Comparison of ENCODE assay signal across 9 mouse cellular contexts in the genomic region with DNA sequence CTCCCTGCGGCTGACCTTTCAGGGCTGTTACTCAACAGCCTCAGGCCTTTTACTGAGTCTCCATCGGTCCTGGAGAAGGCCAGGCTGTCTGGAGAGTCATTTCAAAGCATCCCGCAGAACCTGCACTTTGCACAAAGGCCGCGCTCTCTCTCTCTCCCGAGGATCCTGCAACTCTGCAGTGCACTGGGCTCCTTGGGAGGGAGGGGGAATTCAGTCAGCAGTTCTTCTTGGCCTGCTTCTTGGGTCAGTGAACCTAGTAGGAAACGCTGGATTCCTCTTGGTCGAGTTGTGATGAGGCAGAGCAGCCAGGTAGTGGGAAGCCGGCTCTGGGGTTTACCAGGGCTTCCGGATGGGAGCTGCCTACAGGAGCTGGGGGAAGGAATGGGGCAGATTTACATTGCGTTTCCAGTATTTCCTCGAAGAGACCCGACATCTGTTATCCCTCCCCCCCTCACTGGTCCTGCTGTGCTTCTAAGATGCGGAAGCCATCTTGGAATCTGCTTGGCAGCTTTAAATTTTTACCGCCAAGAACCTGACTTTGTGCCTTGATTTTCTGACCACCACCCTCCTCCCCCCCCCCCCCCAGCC. TPM values are rescaled to one million over a fixed set of nuclear protein-coding genes. Genes with fewer than 3 reads are reported as not detected.
A peak's percentile ranks its signal among the peaks of the same experiment; 100 is the strongest.
DNase-seq lines count a peak whose midpoint lies in the region; ATAC-seq lines count a peak whose summit lies in the region.
"Had no signal": no experiment of that assay in that cellular context is flagged by ENCODE, and none has a peak within 500 bp of the region (broad histone marks: within the 10 kb centered on the region; RNA-seq: fewer than 3 reads in every experiment).

No protein-coding gene starts in this region.

- DNase-seq in heart, embryonic 10.5 days (ENCODE audit: low spot score): no peak
- DNase-seq in heart, adult 18-20 months: no peak
- DNase-seq in kidney, postnatal 25 days: peak; percentile 55 to 81
- no peak for DNase-seq in right cerebral cortex, postnatal 36 days (ENCODE audit: low spot score in 2 of 2)
- no peak for DNase-seq in heart, postnatal 25 days (ENCODE audit: low spot score)
- no peak for DNase-seq in left cerebral cortex, adult 11 months (ENCODE audit: low spot score)
- DNase-seq: left cerebral cortex, postnatal 4 days had no signal

- H3K9ac ChIP-seq in forebrain, embryonic 16.5 days (replicated peaks; ENCODE audit: low read depth, low read length): no peak overlapping the region
- H3K9ac ChIP-seq in neural tube, embryonic 14.5 days (replicated peaks; ENCODE audit: low read depth, low read length): 0 out of 2 replicates have a peak overlapping the region, but pooled peaks have one; percentile 26

- peaks cover 10% of the 10 kb centered on the region for H3K4me1 ChIP-seq in heart, embryonic 10.5 days
- H3K4me1 ChIP-seq in forebrain, embryonic 16.5 days (replicated peaks; ENCODE audit: control insufficient read depth, insufficient read depth, low read length): peaks cover 4% of the 10 kb centered on the region
- no peaks in the 10 kb centered on the region for H3K4me1 ChIP-seq in neural tube, embryonic 14.5 days (ENCODE audit: control insufficient read depth, insufficient read depth, low read length)

- H3K36me3 ChIP-seq in heart, embryonic 10.5 days: no peaks in the 10 kb centered on the region
- no peaks in the 10 kb centered on the region for H3K36me3 ChIP-seq in forebrain, embryonic 16.5 days (ENCODE audit: control insufficient read depth, insufficient read depth)
- H3K36me3 ChIP-seq in neural tube, embryonic 14.5 days (ENCODE audit: control insufficient read depth, insufficient read depth, low read length): no peaks in the 10 kb centered on the region

- intact Hi-C loops in heart, postnatal 25 days (cut with DNase I): no loop called here

- peak overlapping the region; percentile 65 for H3K27ac ChIP-seq in heart, embryonic 10.5 days
- no peak overlapping the region for H3K27ac ChIP-seq in forebrain, embryonic 16.5 days (ENCODE audit: low read length)
- H3K27ac ChIP-seq in neural tube, embryonic 14.5 days (ENCODE audit: low read depth, low read length): no peak overlapping the region

- 38% methylated on average over 15 of the region's 15 CpGs for WGBS in heart, embryonic 10.5 days
- WGBS in forebrain, embryonic 16.5 days: 31% methylated on average over 15 of the region's 15 CpGs
- WGBS in neural tube, embryonic 14.5 days: 32% methylated on average over 15 of the region's 15 CpGs

- ATAC-seq in forebrain, embryonic 16.5 days: no peak
- ATAC-seq in neural tube, embryonic 14.5 days (ENCODE audit: low read depth): peak; percentile 51; the same call in 1 of the 2 replicates

- H3K4me3 ChIP-seq in heart, embryonic 10.5 days: no peak overlapping the region
- no peak overlapping the region for H3K4me3 ChIP-seq in forebrain, embryonic 16.5 days (replicated peaks; ENCODE audit: low read length)
- no peak overlapping the region for H3K4me3 ChIP-seq in neural tube, embryonic 14.5 days (ENCODE audit: low read depth, low read length)

- H3K27me3 ChIP-seq in heart, embryonic 10.5 days (ENCODE audit: insufficient read depth, poor library complexity, severe bottlenecking): no peaks in the 10 kb centered on the region
- no peaks in the 10 kb centered on the region for H3K27me3 ChIP-seq in forebrain, embryonic 16.5 days (replicated peaks; ENCODE audit: control insufficient read depth, insufficient read depth, low read length)
- H3K27me3 ChIP-seq in neural tube, embryonic 14.5 days (ENCODE audit: control insufficient read depth, insufficient read depth, low read length): no peaks in the 10 kb centered on the region

- peak overlapping the region; percentile 9; the same call in 1 of the 2 replicates for H3K4me2 ChIP-seq in forebrain, embryonic 16.5 days (ENCODE audit: low read length)
- H3K4me2 ChIP-seq in neural tube, embryonic 14.5 days (ENCODE audit: low read depth, low read length): no peak overlapping the region

- H3K9me3 ChIP-seq in heart, embryonic 10.5 days: no peaks in the 10 kb centered on the region
- no peaks in the 10 kb centered on the region for H3K9me3 ChIP-seq in forebrain, embryonic 16.5 days (ENCODE audit: control insufficient read depth, low read length)
- H3K9me3 ChIP-seq in neural tube, embryonic 14.5 days (ENCODE audit: control insufficient read depth, low read length): no peaks in the 10 kb centered on the region

RNA-seq across cellular contexts. Expression of a gene that starts 56.0 kb away (rescaled TPM):
- polyA plus RNA-seq in heart, embryonic 10.5 days (2016; fragmentation: Nextera tagmentation; extraction: Ambion mirVana): 0.73 and 1.2 TPM in 2 replicates
- under 1 TPM; 0.07 to 0.08 TPM for total RNA-seq in heart, adult 18-20 months (2021)
- polyA plus RNA-seq in forebrain, embryonic 16.5 days (2015; fragmentation: Nextera tagmentation; extraction: Ambion mirVana): 0.06 TPM in 1 of 2 replicates, not detected in the other
- 0.15 TPM in 1 of 2 replicates, not detected in the other for polyA plus RNA-seq in neural tube, embryonic 14.5 days (2014; fragmentation: Nextera tagmentation; extraction: Ambion mirVana)
- total RNA-seq in heart, postnatal 25 days (2021): not detected

Comparison
In these comparisons a context has a peak if more than half of its experiments do, and no peak if none do; other contexts are left out.
1. DNase-seq: peak in kidney, postnatal 25 days (2 of 2); none in heart, embryonic 10.5 days (single experiment), heart, adult 18-20 months (0 of 2), right cerebral cortex, postnatal 36 days (0 of 2), heart, postnatal 25 days (single experiment) and left cerebral cortex, adult 11 months (single experiment).